In genomic region chr4:100300171-100300570, GRCm38 (mm10) we compare ENCODE assay signal across 18 mouse cellular contexts.
"Had no signal": no experiment of that assay in that cellular context is flagged by ENCODE, and none has a peak within 500 bp of the region (broad histone marks: within the 10 kb centered on the region; RNA-seq: fewer than 3 reads in every experiment).

No protein-coding gene starts in this region.

- H3K4me1 ChIP-seq: neural tube, embryonic 13.5 days; neural tube, embryonic 15.5 days had no signal

- DNase-seq: lung, adult 18-20 months; lung, embryonic 14.5 days; lung, postnatal 10 days; lung, postnatal 4 days; midbrain, embryonic 14.5 days; right cerebral cortex, adult 18-20 months; right cerebral cortex, postnatal 25 days; right cerebral cortex, postnatal 4 days; spleen, adult 18-20 months; thymus, adult 18-20 months; thymus, postnatal 14 days; thymus, postnatal 36 days had no signal

- H3K9me3 ChIP-seq: midbrain, embryonic 10.5 days; midbrain, embryonic 12.5 days; neural tube, embryonic 13.5 days; neural tube, embryonic 15.5 days had no signal

- H3K27me3 ChIP-seq: midbrain, embryonic 12.5 days; neural tube, embryonic 13.5 days; neural tube, embryonic 15.5 days had no signal

- ATAC-seq: midbrain, embryonic 16.5 days had no signal

- H3K9ac ChIP-seq: lung, embryonic 14.5 days; midbrain, embryonic 12.5 days; neural tube, embryonic 13.5 days; neural tube, embryonic 15.5 days had no signal

- H3K36me3 ChIP-seq: midbrain, embryonic 10.5 days; midbrain, embryonic 12.5 days; neural tube, embryonic 13.5 days; neural tube, embryonic 15.5 days had no signal

- H3K27ac ChIP-seq: midbrain, embryonic 10.5 days; midbrain, embryonic 12.5 days; neural tube, embryonic 13.5 days; neural tube, embryonic 15.5 days had no signal

- H3K4me3 ChIP-seq: midbrain, embryonic 10.5 days; midbrain, embryonic 12.5 days; myocyte; neural tube, embryonic 13.5 days; neural tube, embryonic 15.5 days had no signal

- H3K4me2 ChIP-seq: lung, embryonic 14.5 days; midbrain, embryonic 12.5 days; neural tube, embryonic 13.5 days; neural tube, embryonic 15.5 days had no signal
